ENCODE assay signal across 11 mouse cellular contexts in the genomic region with DNA sequence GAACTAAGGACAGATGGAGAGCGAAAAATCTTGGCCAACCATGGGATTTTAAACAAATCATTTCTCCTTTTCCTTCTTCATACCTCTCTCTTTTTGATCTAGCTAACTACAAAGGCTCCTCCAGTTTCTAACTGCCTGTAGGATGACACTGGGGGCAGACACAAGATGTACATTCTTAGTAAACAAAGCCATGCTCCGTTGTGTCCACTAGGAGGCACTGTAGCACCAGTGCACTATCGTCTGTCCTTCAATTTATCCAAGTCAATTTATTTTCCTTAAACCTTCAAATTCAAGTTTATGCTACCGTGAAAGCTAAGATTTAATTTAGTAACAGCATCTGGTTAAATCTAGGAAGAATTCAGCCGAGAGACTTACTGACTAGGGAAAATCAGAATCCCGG. TPM values are rescaled to one million over a fixed set of nuclear protein-coding genes. Genes with fewer than 3 reads are reported as not detected.
A peak's percentile ranks its signal among the peaks of the same experiment; 100 is the strongest.
DNase-seq lines count a peak whose midpoint lies in the region; ATAC-seq lines count a peak whose summit lies in the region.
"Had no signal": no experiment of that assay in that cellular context is flagged by ENCODE, and none has a peak within 500 bp of the region (broad histone marks: within the 10 kb centered on the region; RNA-seq: fewer than 3 reads in every experiment).

No protein-coding gene starts in this region.

- no peak for ATAC-seq in hindbrain, embryonic 16.5 days
- ATAC-seq in erythroblast, adult 5-6 weeks (replicated peaks; ENCODE audit: low FRiP score, poor library complexity, severe bottlenecking): peak; percentile 80
- ATAC-seq in intestine, embryonic 16.5 days: no peak

- H3K36me3 ChIP-seq in hindbrain, embryonic 10.5 days: no peaks in the 10 kb centered on the region
- no peaks in the 10 kb centered on the region for H3K36me3 ChIP-seq in hindbrain, embryonic 16.5 days (ENCODE audit: control insufficient read depth, insufficient read depth, low read length)
- H3K36me3 ChIP-seq in limb, embryonic 10.5 days: no peaks in the 10 kb centered on the region
- H3K36me3 ChIP-seq in intestine, embryonic 16.5 days (ENCODE audit: control insufficient read depth, insufficient read depth, low read length): no peaks in the 10 kb centered on the region
- H3K36me3 ChIP-seq: limb, embryonic 13.5 days; stomach, embryonic 15.5 days had no signal

- no peak overlapping the region for H3K9ac ChIP-seq in hindbrain, embryonic 16.5 days (ENCODE audit: low read depth, low read length)
- no peak overlapping the region for H3K9ac ChIP-seq in intestine, embryonic 16.5 days (ENCODE audit: low read depth, low read length)
- H3K9ac ChIP-seq: limb, embryonic 13.5 days; stomach, embryonic 15.5 days had no signal

- H3K4me3 ChIP-seq in hindbrain, embryonic 10.5 days: 0 out of 2 replicates have a peak overlapping the region, but pooled peaks have one; percentile 6
- H3K4me3 ChIP-seq in hindbrain, embryonic 16.5 days (ENCODE audit: low read length): no peak overlapping the region
- H3K4me3 ChIP-seq in limb, embryonic 10.5 days: no peak overlapping the region
- no peak overlapping the region for H3K4me3 ChIP-seq in intestine, embryonic 16.5 days (ENCODE audit: low read length)
- H3K4me3 ChIP-seq: erythroblast, embryonic 14.5 days; limb, embryonic 13.5 days; stomach, embryonic 15.5 days had no signal

- DNase-seq in hindbrain, embryonic 10.5 days (ENCODE audit: low spot score): peak; percentile 62
- DNase-seq in B cell, adult 2 months: peak; percentile 68 to 71
- DNase-seq in Muller cell, postnatal 12 days (ENCODE audit: inconsistent ontology term): peak; percentile 37
- peak; percentile 70 for DNase-seq in limb, embryonic 10.5 days (ENCODE audit: low spot score)
- peak; percentile 36 for DNase-seq in retina, postnatal 7 days (ENCODE audit: low read depth, low spot score)

- H3K27ac ChIP-seq in hindbrain, embryonic 10.5 days: peak overlapping the region; percentile 62
- no peak overlapping the region for H3K27ac ChIP-seq in hindbrain, embryonic 16.5 days (ENCODE audit: low read depth, low read length)
- H3K27ac ChIP-seq in limb, embryonic 10.5 days: no peak overlapping the region
- no peak overlapping the region for H3K27ac ChIP-seq in intestine, embryonic 16.5 days (ENCODE audit: low read length)
- H3K27ac ChIP-seq: limb, embryonic 13.5 days; stomach, embryonic 15.5 days had no signal

- no peaks in the 10 kb centered on the region for H3K9me3 ChIP-seq in hindbrain, embryonic 10.5 days
- no peaks in the 10 kb centered on the region for H3K9me3 ChIP-seq in hindbrain, embryonic 16.5 days (ENCODE audit: control insufficient read depth, low read length)
- H3K9me3 ChIP-seq in limb, embryonic 10.5 days (replicated peaks): no peaks in the 10 kb centered on the region
- H3K9me3 ChIP-seq in intestine, embryonic 16.5 days (ENCODE audit: control insufficient read depth, low read length): no peaks in the 10 kb centered on the region
- H3K9me3 ChIP-seq: limb, embryonic 13.5 days; stomach, embryonic 15.5 days had no signal

- WGBS in hindbrain, embryonic 10.5 days: 18% methylated on average over 6 of the region's 6 CpGs
- WGBS in hindbrain, embryonic 16.5 days: 18% methylated on average over 6 of the region's 6 CpGs
- WGBS in limb, embryonic 10.5 days: 21% methylated on average over 6 of the region's 6 CpGs
- 25% methylated on average over 6 of the region's 6 CpGs for WGBS in intestine, embryonic 16.5 days

- peaks cover 5% of the 10 kb centered on the region; the same call in 1 of the 2 replicates for H3K4me1 ChIP-seq in hindbrain, embryonic 10.5 days (replicated peaks)
- H3K4me1 ChIP-seq in hindbrain, embryonic 16.5 days (ENCODE audit: control insufficient read depth, insufficient read depth, low read depth, low read length): no peaks in the 10 kb centered on the region
- peaks cover 38% of the 10 kb centered on the region for H3K4me1 ChIP-seq in limb, embryonic 10.5 days
- H3K4me1 ChIP-seq in intestine, embryonic 16.5 days (ENCODE audit: control insufficient read depth, insufficient read depth, low read length): peaks cover 6% of the 10 kb centered on the region; the same call in 1 of the 2 replicates

- no peak overlapping the region for H3K4me2 ChIP-seq in hindbrain, embryonic 16.5 days (ENCODE audit: low read length)
- no peak overlapping the region for H3K4me2 ChIP-seq in intestine, embryonic 16.5 days (ENCODE audit: low read depth, low read length)
- H3K4me2 ChIP-seq: limb, embryonic 13.5 days; stomach, embryonic 15.5 days had no signal

- peaks cover 6% of the 10 kb centered on the region; the same call in 1 of the 2 replicates for H3K27me3 ChIP-seq in hindbrain, embryonic 10.5 days (ENCODE audit: insufficient read depth, poor library complexity, severe bottlenecking)
- no peaks in the 10 kb centered on the region for H3K27me3 ChIP-seq in hindbrain, embryonic 16.5 days (replicated peaks; ENCODE audit: control insufficient read depth, insufficient read depth, low read length)
- H3K27me3 ChIP-seq in limb, embryonic 10.5 days (ENCODE audit: low read depth, poor library complexity, severe bottlenecking): peaks cover 5% of the 10 kb centered on the region; the same call in 1 of the 2 replicates
- no peaks in the 10 kb centered on the region for H3K27me3 ChIP-seq in intestine, embryonic 16.5 days (replicated peaks; ENCODE audit: control insufficient read depth, insufficient read depth, low read length)
- H3K27me3 ChIP-seq: stomach, embryonic 15.5 days had no signal

RNA-seq across cellular contexts. Expression of gene Agps, which starts 45.9 kb away (rescaled TPM):
- polyA plus RNA-seq in hindbrain, embryonic 10.5 days (2016; fragmentation: Nextera tagmentation; extraction: Ambion mirVana): 38.1 and 50.1 TPM in 2 replicates
- polyA plus RNA-seq in hindbrain, embryonic 16.5 days (2015; fragmentation: Nextera tagmentation; extraction: Ambion mirVana): 21.6 and 27.6 TPM in 2 replicates
- 45.1 and 47.7 TPM in 2 replicates for total RNA-seq in erythroblast, adult 5-6 weeks (2015; ENCODE audit: low replicate concordance)
- 44.5 and 51.9 TPM in 2 replicates for total RNA-seq in erythroblast, adult 5-6 weeks (2017; ENCODE audit: low replicate concordance)
- 44.5 and 46.6 TPM in 2 replicates for polyA plus RNA-seq in limb, embryonic 10.5 days (2016; fragmentation: Nextera tagmentation; extraction: Ambion mirVana)
- polyA plus RNA-seq in intestine, embryonic 16.5 days (2015; fragmentation: Nextera tagmentation; extraction: Ambion mirVana): 18.3 and 21.8 TPM in 2 replicates
